Mouse (Mus musculus) thymus, adult 2 months (tissue): Measurements from ENCODE around the gene Hexim1.

Experiments used
- CTCF ChIP-seq: fragments of 200-500 bp; IDR thresholded peaks from 2 replicates; pipeline ENCODE4 v1.5.1; 2012; ENCODE audit warnings: mild to moderate bottlenecking, control low read depth, low read length, moderate library complexity, borderline replicate concordance; ENCODE audit not compliant: control insufficient read depth, poor library complexity, insufficient read depth; ENCODE audit errors: extremely low read depth
- POLR2A ChIP-seq: fragments of 200-500 bp; IDR thresholded peaks from 2 replicates; pipeline ENCODE4 v1.6.1; 2012; ENCODE audit warnings: mild to moderate bottlenecking, low read length, control low read depth, moderate library complexity; ENCODE audit not compliant: control insufficient read depth, poor library complexity, insufficient read depth; ENCODE audit errors: extremely low read depth

DNA sequence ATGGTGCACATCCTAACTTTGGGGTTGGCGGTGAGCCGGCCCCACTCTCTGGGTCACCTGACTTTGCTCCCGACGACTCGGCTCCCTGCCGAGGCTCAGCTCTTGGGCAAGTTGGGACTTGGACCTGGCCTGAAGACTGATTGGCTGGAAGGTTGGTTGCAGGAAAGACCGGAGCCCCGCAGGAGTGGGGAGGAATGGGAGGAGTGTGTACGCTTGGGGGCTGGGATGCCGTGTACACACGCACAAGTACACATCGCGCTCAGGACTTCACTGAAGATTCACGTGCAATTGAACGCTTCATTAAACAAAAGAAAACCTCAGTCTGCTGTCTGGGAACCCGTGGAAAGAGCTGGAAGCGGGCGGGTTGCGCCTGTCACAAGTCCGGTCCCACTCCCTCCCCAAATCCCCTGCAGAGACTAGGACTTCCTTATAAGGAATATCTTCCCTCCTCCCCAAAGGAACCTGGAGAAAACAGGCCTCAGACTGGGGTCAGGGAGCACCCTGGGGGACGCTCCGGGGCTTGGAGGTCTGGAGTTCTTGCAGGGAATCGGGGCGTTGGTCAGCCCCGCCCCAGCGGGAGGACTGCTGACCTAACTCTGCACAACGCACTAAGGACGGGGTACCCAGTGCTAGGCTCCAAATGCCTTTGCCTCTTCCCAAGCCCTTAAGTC is 4.0 kb upstream of the Hexim1 start:
- TF ChIP-seq CTCF (no peak), POLR2A (no peak)
